Mouse (Mus musculus): ENCODE results near the gene Tert.

Tert gene

GRCm38 (mm10) chr13:73677853-73678252 is 51.1 kb downstream of the Tert start, which contains the start of gene Slc6a18:
Gene Slc6a18, minus strand, starts transcription at chr13:73678023.
- no peak for DNase-seq (ENCODE audit: low spot score)

- DNase-seq (ENCODE audit: low spot score): no peak
Observed at GRCm38 (mm10) chr13:73679311-73679710, 52.6 kb downstream of the Tert start.

DNA sequence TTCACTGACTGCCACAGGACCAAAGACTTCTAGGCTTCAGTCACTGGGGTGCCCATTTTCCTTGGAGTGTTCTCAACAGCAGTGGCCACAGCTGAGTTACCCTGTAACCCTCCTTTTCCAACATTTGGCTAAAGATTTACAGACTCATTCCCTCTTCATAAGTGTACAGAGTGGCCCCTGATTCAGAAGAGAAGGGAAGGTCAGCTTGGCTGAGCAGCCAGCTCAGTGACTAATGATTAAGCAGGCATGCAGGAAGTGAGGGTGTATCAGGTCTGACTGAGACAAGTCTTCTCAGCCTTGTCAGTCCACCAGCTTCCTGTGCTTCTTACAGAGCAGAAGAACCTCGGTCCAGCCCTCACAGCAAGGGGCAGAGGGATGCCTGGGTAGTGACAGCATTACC is 53.7 kb downstream of the Tert start:
- no peak for DNase-seq (ENCODE audit: low spot score)

DNA sequence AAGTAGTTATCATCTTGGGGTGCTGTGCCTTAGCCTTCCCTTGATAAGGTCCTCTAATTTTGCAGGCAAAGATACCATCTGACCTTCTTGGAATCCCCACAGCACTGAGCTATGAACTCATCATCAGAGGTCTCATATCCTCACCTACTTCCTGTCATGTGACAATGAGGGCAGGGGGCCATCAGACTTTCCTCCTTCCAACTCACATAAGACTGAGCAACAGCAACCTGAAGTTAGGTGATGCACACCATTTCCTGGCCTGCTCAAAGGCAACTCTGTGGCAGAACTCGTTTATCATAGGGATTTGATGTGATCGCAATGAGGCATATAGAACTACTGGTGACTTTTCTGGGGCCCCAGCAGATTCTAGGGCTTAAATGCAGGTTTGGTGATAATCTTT is 55.5 kb downstream of the Tert start:
- no peak for DNase-seq (ENCODE audit: low spot score)

DNA sequence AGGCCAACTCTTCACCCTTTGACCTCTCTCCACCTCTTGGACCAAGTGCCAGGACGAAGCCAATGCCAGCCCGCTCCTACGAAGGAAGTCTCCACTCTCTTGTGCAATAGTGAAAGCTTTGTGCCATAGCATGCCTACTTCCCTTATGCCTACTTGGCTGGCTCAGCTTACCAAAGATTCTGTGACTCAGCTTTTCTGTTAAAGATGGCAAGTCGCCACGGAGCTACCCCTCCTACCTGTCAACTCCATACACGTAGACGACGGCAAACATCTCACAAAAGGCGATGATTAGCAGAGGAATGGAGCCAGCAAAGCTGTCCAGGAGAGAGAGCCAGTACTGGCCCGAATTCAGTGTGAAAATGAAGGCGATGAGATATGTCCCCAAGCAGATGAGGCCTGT is 57.0 kb downstream of the Tert start:
- peak; percentile 2 for DNase-seq (ENCODE audit: low spot score)

DNA sequence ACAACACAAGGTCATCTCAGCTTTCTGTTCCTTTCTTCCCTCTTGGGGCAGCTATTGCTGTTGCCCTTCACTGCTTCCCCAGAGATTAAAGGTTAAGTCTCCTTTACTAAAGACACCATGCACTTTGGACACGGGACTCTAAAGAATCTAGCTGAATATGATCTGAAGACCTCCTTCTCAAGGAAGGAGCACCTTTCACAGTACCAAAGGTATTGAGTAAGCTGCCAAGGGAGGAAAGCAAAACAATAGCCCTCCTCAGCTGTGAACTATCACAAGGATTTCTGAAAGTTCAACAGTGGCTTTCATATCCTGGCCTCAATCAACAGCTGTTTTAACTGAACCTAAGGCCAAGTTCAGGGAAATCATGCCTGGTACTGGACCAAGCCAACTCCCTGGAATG is 57.7 kb downstream of the Tert start:
- no peak for DNase-seq (ENCODE audit: low spot score)

DNA sequence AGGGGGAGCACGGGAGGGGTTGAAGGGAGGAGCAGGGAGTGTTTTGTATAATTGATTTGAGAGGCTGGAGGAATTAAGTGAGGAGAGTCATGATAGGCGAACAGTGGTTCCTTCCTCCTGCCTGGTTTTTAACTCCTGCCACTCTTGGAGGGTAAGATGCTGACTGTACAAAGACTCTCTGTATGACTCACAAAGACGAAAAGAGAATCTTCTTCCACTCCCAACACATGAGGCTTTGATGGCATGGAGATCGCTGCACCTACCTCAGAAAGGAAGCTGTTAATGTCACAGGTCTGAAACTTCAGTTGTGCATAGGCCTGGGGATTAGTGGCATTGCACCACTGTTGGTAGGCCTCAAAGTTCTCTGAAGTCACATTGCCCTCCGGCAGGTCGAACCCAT is 58.8 kb downstream of the Tert start:
- DNase-seq (ENCODE audit: low spot score): no peak

DNA sequence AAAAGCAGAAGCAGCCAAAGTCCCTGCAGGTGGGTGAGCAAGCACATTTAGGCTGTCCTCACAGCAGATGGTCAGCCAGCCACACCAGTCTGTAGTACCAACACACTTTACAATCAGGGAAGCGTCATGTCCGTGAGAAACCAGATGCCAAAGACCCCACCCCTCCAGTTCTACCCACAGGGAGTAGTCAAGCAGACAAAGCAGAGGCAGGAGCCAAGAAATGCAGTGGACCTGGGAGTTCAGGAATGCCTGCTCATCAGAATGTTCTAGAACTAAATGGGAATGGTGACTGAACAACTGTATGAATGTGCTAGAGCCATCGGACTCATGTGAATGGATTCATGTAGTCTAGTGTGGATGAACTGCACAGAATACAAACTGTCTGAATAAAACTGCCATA is 60.9 kb downstream of the Tert start:
- no peak for DNase-seq (ENCODE audit: low spot score)

DNA sequence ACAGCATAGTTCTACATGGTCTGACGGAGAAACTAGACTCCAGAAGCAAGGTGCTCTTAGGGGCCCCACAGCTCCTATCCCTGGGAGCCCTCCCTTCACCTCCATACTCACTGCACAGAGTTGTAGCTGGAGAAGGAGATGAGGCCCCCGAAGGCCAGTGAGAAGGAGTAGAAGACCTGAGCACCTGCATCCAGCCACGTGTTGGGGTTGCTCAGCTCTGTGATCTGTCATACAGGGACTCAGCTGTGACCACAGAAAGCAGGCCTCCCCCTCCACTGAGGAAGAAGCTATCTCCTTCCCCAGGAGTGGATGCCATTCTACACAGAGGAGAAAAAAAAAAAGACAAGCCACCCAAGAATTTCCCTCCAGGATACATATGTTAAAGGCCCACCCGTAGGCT is 62.2 kb downstream of the Tert start:
- no peak for DNase-seq (ENCODE audit: low spot score)

DNA sequence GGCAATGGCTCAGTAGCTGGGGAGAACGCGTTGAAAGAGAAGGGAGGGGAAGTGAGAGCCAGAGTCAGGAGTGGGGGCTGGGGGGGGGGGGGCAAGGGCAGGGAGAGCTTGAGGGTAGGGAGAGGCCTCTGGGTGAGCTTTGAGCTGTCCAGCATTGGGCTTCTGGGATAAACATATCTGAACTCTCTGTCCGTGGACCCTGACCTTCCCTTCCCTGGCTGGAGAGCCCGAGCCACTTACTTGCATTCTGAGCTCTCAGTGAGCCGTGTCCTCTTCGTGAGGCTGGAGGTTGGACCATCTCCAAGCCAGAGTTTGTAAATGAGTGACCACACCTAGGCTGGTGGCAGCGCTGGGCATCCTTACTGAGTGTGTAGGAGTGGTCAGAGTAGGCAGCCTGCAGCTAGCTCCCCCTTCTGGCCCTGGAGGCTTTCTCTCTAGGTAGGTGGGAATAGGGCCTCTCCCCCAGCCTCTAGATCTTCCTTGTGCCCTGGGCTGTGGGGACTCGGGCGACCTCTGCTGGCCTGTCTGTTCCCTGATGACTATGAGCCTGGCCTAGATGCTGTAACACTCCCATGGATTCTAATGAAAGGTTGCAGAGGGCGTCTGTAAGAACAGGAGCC is 65.6 kb downstream of the Tert start:
- peak; percentile 59 for DNase-seq (ENCODE audit: low spot score)

DNA sequence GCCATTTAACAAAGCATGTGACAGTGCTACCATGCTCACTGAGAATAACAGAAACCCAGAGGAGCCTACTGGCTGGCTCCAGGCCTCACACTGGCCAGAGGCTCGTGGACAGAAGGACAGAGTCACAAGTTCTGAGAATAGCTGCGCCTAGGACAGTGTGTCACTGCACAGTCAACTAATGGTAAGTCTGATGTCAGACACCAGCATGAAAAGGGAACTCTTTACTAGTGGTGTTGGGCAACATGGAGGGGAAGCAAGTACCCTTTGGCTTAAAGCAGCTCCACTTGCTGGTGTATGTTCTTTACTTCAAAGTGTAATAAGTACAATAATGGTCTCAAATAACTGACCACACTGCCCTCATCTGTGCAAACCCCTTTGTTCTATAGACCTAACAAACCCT is 66.6 kb downstream of the Tert start:
- no peak for DNase-seq (ENCODE audit: low spot score)

GRCm38 (mm10) chr13:73694972-73695371 is 68.3 kb downstream of the Tert start:
- no peak for DNase-seq (ENCODE audit: low spot score)

- DNase-seq (ENCODE audit: low spot score): no peak
Observed at GRCm38 (mm10) chr13:73696529-73696928, 69.8 kb downstream of the Tert start.

Data from ovary, adult 18-20 months (tissue).